Mouse (Mus musculus): ENCODE data around the gene Acd. TPM values are rescaled to one million over a fixed set of nuclear protein-coding genes. Genes with fewer than 3 reads are reported as not detected.

The Acd gene
- polyA plus RNA-seq, 1 experiment from 2014 or later, result 22.4 TPM

DNA sequence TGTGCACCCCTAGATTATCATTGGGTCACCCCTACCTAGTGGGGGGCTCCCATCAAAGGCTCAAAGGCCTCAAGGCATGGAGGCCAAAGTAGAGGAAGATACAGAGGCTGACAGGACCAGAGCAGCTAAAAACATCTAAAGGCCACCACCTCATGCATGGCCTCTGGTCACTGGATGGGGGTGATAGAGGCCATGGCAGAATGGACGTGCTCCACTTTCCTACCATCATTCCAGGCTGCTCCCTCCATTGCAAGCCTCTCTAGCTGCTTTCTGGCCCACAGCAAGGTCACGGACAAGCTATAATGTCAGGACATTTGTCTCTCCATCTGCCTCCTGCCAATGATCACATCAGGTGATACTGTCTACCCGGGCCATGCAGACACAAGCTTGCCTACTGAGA lies 11.4 kb upstream of the Acd start:
- ATAC-seq (no peak), DNase-seq (no peak)
- H3K27ac ChIP-seq (ENCODE audit: low read depth), result no peak overlapping the region
- no peak overlapping the region for H3K4me3 ChIP-seq (ENCODE audit: low read depth, low read length)
- H3K9me3 ChIP-seq (ENCODE audit: low read length), result no peaks in the 10 kb centered on the region
- no peak overlapping the region for H3K9ac ChIP-seq (replicated peaks)
- H3K27me3 ChIP-seq (ENCODE audit: insufficient read depth, low read length), result no peaks in the 10 kb centered on the region
- no peak overlapping the region for H3K4me2 ChIP-seq (ENCODE audit: low read depth, low read length)
- TF ChIP-seq EP300 (IDR thresholded peaks at IDR 0.05; ENCODE audit: low read depth) (no peak), CTCF (IDR thresholded peaks at IDR 0.05; ENCODE audit: low read depth) (no peak)
- H3K4me1 ChIP-seq (ENCODE audit: insufficient read depth), result peaks cover 6% of the 10 kb centered on the region
- H3K36me3 ChIP-seq (replicated peaks; ENCODE audit: insufficient read depth, low read length), result no peaks in the 10 kb centered on the region
- 73% methylated on average over 3 of the region's 3 CpGs for WGBS (ENCODE audit: insufficient replicate concordance)

DNA sequence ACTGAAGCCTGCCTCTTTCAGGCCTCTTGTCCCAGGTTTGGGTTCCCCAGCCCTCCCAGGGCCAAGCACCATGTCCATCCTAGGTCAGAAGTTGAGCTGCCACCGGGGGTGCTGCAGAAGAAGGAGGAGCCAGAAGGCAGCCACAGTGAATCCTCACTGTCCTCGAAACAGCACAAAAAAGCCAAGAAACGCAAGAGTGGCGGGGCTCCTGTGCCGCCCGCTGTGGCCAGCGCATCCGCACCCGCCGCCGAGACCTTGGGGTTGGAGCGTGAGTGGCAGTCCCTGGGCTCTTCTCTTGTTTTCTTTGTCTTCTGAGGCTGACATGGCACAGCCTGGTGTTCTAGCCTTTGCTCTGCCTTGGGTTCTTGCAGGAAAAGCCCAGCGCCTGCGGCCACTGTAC lies 8.4 kb upstream of the Acd start:
- Histone ChIP-seq H3K9me3 (ENCODE audit: low read length) (no peaks in the 10 kb centered on the region), H3K9ac (replicated peaks) (no peak overlapping the region), H3K4me1 (ENCODE audit: insufficient read depth) (peaks cover 10% of the 10 kb centered on the region), H3K36me3 (replicated peaks; ENCODE audit: insufficient read depth, low read length) (no peaks in the 10 kb centered on the region), H3K27me3 (ENCODE audit: insufficient read depth, low read length) (no peaks in the 10 kb centered on the region), H3K4me3 (ENCODE audit: low read depth, low read length) (no peak overlapping the region), H3K27ac (ENCODE audit: low read depth) (no peak overlapping the region), H3K4me2 (ENCODE audit: low read depth, low read length) (no peak overlapping the region)
- ATAC-seq (no peak), DNase-seq (no peak)
- TF ChIP-seq CTCF (IDR thresholded peaks at IDR 0.05; ENCODE audit: low read depth) (no peak), EP300 (IDR thresholded peaks at IDR 0.05; ENCODE audit: low read depth) (no peak)
- 79% methylated on average over 13 of the region's 14 CpGs for WGBS (ENCODE audit: insufficient replicate concordance)

DNA sequence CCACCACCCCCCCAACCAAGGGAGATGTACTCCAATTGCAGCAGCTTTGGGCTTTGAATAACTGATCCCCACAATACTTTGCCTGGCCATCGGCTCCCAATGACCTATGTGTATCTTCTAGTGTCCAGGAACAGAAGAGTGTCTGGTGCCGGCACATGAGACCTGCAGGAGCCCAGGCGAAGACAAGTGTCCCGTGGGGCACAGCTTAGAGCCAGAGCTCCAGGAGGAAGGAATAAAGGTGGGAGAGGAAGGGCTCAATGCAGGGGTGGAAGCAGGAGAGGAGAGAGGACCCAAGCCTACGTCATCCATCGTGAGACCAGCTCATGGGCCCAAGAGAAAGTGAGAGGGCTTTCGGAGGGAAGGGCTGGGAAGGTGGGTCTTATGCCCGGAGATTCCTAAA lies 7.8 kb upstream of the Acd start:
- H3K9ac ChIP-seq (replicated peaks), result no peak overlapping the region
- DNase-seq, result no peak
- no peak for ATAC-seq
- no peak overlapping the region for H3K4me2 ChIP-seq (ENCODE audit: low read depth, low read length)
- H3K9me3 ChIP-seq (ENCODE audit: low read length), result no peaks in the 10 kb centered on the region
- H3K36me3 ChIP-seq (replicated peaks; ENCODE audit: insufficient read depth, low read length), result no peaks in the 10 kb centered on the region
- H3K4me1 ChIP-seq (ENCODE audit: insufficient read depth), result peaks cover 10% of the 10 kb centered on the region
- H3K27ac ChIP-seq (ENCODE audit: low read depth), result no peak overlapping the region
- no peaks in the 10 kb centered on the region for H3K27me3 ChIP-seq (ENCODE audit: insufficient read depth, low read length)
- no peak overlapping the region for H3K4me3 ChIP-seq (ENCODE audit: low read depth, low read length)
- no peak for TF ChIP-seq EP300 (IDR thresholded peaks at IDR 0.05; ENCODE audit: low read depth)
- 89% methylated on average over 8 of the region's 8 CpGs for WGBS (ENCODE audit: insufficient replicate concordance)

DNA sequence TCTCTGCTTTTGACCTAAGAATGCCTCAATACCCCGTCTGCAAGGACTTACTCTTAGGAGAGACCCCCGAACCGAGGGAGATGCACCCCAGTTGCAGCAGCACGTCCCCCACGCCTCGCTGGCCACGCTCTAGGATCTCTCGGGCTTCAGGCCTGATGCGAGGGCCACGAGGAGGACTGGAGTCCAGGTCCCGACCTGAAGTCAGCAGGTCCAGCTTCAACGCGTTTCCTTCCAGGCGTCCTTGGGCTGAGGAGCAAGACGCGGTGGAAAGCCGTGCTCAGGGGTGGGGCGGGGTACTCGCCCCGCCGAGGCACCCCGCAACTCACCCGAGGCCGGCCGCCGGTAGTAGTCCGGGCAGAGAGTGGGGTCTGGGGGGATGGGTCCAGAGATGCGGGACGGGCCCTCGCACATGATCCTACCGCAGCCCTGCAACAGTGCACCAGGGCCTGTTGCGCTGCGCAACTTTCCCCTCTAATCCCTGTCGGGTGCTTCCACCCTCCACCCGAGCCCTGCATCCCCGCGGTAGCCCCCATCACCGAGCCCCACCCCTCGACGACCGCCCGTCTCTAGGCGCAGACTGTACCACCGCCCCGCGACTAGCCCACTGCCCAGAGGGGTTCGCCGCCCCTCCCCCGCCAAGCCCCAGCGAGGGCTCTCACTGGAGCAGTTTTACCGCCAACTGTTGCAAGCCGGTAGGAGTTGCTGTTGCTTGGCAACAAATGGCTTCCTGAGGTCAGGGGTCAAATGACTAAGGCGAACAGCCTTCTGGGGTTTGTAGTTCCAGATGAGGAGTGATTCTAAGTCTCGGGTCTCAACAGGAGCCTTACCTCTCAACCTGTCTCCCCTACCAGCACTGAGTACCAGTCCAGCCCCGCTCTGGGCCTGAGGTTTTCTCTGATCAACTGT lies 6.8 kb upstream of the Acd start, which contains the start of the genes 4933405L10Rik and Enkd1:
TSS of gene 4933405L10Rik (plus strand) at position 158 of the 906 bp plus-strand sequence.
TSS of gene Enkd1 (minus strand) at position 713 of the 906 bp plus-strand sequence.
- Histone ChIP-seq H3K9ac (replicated peaks) (peak within 1 kb of the TSS; percentile 61), H3K27me3 (ENCODE audit: insufficient read depth, low read length) (no peaks in the 10 kb centered on the region), H3K9me3 (ENCODE audit: low read length) (no peaks in the 10 kb centered on the region), H3K36me3 (replicated peaks; ENCODE audit: insufficient read depth, low read length) (no peaks in the 10 kb centered on the region; the same call in 1 of the 2 replicates), H3K27ac (ENCODE audit: low read depth) (no peak within 1 kb of the TSS), H3K4me3 (ENCODE audit: low read depth, low read length) (peak within 1 kb of the TSS; percentile 76), H3K4me2 (ENCODE audit: low read depth, low read length) (peak within 1 kb of the TSS; percentile 99), H3K4me1 (ENCODE audit: insufficient read depth) (peaks cover 10% of the 10 kb centered on the region)
- WGBS (ENCODE audit: insufficient replicate concordance), result 2% methylated on average over 55 of the region's 55 CpGs
- ATAC-seq, result peak; percentile 81
- TF ChIP-seq CTCF (IDR thresholded peaks at IDR 0.05; ENCODE audit: low read depth) (no peak), EP300 (IDR thresholded peaks at IDR 0.05; ENCODE audit: low read depth) (no peak)
- DNase-seq, result peak; percentile 84

DNA sequence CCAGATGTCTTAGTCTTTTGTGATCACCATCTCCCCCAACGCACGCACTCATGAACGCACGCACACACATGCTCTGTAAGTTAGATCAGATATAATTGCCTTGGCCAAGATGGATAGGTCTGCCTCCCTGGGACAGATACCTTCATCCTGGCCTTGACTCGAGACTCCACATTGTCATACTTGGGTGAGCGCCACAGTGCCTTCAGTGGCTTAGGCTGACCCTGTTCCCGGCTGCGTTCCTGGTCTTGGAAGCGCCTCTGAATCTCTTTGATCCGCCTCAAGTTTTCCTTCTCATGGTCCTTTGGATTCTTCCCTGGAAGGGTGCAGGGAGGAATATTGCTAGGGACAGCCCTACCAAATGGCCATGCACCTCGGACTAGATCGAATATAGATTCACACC lies 5.5 kb upstream of the Acd start:
- 84% methylated on average over 12 of the region's 12 CpGs for WGBS (ENCODE audit: insufficient replicate concordance)
- H3K4me3 ChIP-seq (ENCODE audit: low read depth, low read length), result no peak overlapping the region
- no peaks in the 10 kb centered on the region; the same call in 1 of the 2 replicates for H3K36me3 ChIP-seq (replicated peaks; ENCODE audit: insufficient read depth, low read length)
- H3K4me2 ChIP-seq (ENCODE audit: low read depth, low read length), result no peak overlapping the region
- no peak overlapping the region for H3K27ac ChIP-seq (ENCODE audit: low read depth)
- DNase-seq, result no peak
- no peaks in the 10 kb centered on the region for H3K27me3 ChIP-seq (ENCODE audit: insufficient read depth, low read length)
- no peaks in the 10 kb centered on the region for H3K9me3 ChIP-seq (ENCODE audit: low read length)
- TF ChIP-seq CTCF (IDR thresholded peaks at IDR 0.05; ENCODE audit: low read depth) (no peak), EP300 (IDR thresholded peaks at IDR 0.05; ENCODE audit: low read depth) (no peak)
- H3K4me1 ChIP-seq (ENCODE audit: insufficient read depth), result peaks cover 14% of the 10 kb centered on the region
- H3K9ac ChIP-seq (replicated peaks), result no peak overlapping the region
- no peak for ATAC-seq

DNA sequence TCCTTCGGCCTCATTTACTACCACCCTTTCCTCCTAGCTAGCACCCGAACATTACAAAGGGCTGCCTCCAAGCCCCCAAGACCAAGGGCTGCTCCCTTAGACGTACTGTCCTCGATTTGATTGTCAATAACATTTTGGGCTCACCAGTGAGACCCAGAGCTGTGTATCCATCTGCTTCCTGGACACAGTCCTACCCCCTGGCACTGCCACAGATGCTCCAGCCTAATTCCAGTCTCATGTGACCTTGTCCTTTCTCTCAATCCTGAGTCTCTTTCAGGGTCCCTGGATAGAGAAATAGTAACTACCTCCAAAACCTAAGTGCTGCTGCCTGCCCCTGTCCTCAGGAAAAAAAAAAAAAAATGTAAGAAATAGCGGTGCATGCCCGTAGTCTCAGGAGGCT lies 4.1 kb upstream of the Acd start:
- ATAC-seq (no peak), DNase-seq (no peak)
- H3K4me3 ChIP-seq (ENCODE audit: low read depth, low read length), result no peak overlapping the region
- H3K9ac ChIP-seq (replicated peaks), result no peak overlapping the region
- no peak for TF ChIP-seq EP300 (IDR thresholded peaks at IDR 0.05; ENCODE audit: low read depth)
- H3K27me3 ChIP-seq (ENCODE audit: insufficient read depth, low read length), result no peaks in the 10 kb centered on the region
- no peaks in the 10 kb centered on the region; the same call in 1 of the 2 replicates for H3K36me3 ChIP-seq (replicated peaks; ENCODE audit: insufficient read depth, low read length)
- H3K9me3 ChIP-seq (ENCODE audit: low read length), result no peaks in the 10 kb centered on the region
- H3K27ac ChIP-seq (ENCODE audit: low read depth), result no peak overlapping the region
- 88% methylated on average over 6 of the region's 6 CpGs for WGBS (ENCODE audit: insufficient replicate concordance)
- H3K4me1 ChIP-seq (ENCODE audit: insufficient read depth), result peaks cover 19% of the 10 kb centered on the region
- no peak overlapping the region for H3K4me2 ChIP-seq (ENCODE audit: low read depth, low read length)

Data from liver, postnatal 0 days (tissue).